Mouse (Mus musculus): ENCODE data around the gene Kcnj10. TPM values are rescaled to one million over a fixed set of nuclear protein-coding genes. Genes with fewer than 3 reads are reported as not detected.

Kcnj10 gene
- polyA plus RNA-seq, 1 experiment from 2014 or later = 0.05 TPM

- 86% methylated on average over 16 of the region's 16 CpGs for WGBS
- DNase-seq (ENCODE audit: low spot score) = peak; percentile 26
- Histone ChIP-seq H3K9me3 (replicated peaks) (no peaks in the 10 kb centered on the region), H3K27me3 (ENCODE audit: low read depth, poor library complexity, severe bottlenecking) (peaks cover 93% of the 10 kb centered on the region), H3K4me1 (peaks cover 9% of the 10 kb centered on the region), H3K27ac (no peak overlapping the region), H3K36me3 (no peaks in the 10 kb centered on the region), H3K4me3 (no peak overlapping the region)
These were observed 13.6 kb upstream of the Kcnj10 start for GRCm38 (mm10) chr1:172327206-172328001.

- no peak for DNase-seq (ENCODE audit: low spot score)
- Histone ChIP-seq H3K36me3 (no peaks in the 10 kb centered on the region), H3K4me3 (no peak overlapping the region), H3K27me3 (ENCODE audit: low read depth, poor library complexity, severe bottlenecking) (peaks cover 90% of the 10 kb centered on the region), H3K9me3 (replicated peaks) (no peaks in the 10 kb centered on the region), H3K4me1 (peaks cover 9% of the 10 kb centered on the region), H3K27ac (no peak overlapping the region)
- 88% methylated on average over 3 of the region's 3 CpGs for WGBS
These were observed 13.0 kb upstream of the Kcnj10 start for GRCm38 (mm10) chr1:172328041-172328440.

GRCm38 (mm10) chr1:172328461-172328860 lies 12.5 kb upstream of the Kcnj10 start:
- no peak overlapping the region for H3K27ac ChIP-seq
- H3K4me3 ChIP-seq = no peak overlapping the region
- H3K4me1 ChIP-seq = peaks cover 9% of the 10 kb centered on the region
- no peaks in the 10 kb centered on the region for H3K36me3 ChIP-seq
- DNase-seq (ENCODE audit: low spot score) = no peak
- H3K9me3 ChIP-seq (replicated peaks) = no peaks in the 10 kb centered on the region
- H3K27me3 ChIP-seq (ENCODE audit: low read depth, poor library complexity, severe bottlenecking) = peaks cover 90% of the 10 kb centered on the region
- 80% methylated on average over 7 of the region's 7 CpGs for WGBS

- 43% methylated on average over 9 of the region's 9 CpGs for WGBS
- Histone ChIP-seq H3K4me1 (peaks cover 9% of the 10 kb centered on the region), H3K36me3 (no peaks in the 10 kb centered on the region), H3K9me3 (replicated peaks) (no peaks in the 10 kb centered on the region), H3K27ac (no peak within 1 kb of the TSS), H3K27me3 (ENCODE audit: low read depth, poor library complexity, severe bottlenecking) (peaks cover 92% of the 10 kb centered on the region), H3K4me3 (no peak within 1 kb of the TSS)
- DNase-seq (ENCODE audit: low spot score) = peak; percentile 29
These were observed 11.9 kb upstream of the Kcnj10 start, which contains the start of gene Kcnj9 for GRCm38 (mm10) chr1:172329131-172329530. Gene Kcnj9 (minus strand): TSS chr1:172329318.

GRCm38 (mm10) chr1:172329616-172330015 lies 11.4 kb upstream of the Kcnj10 start:
- Histone ChIP-seq H3K4me3 (no peak overlapping the region), H3K27me3 (ENCODE audit: low read depth, poor library complexity, severe bottlenecking) (peaks cover 92% of the 10 kb centered on the region), H3K9me3 (replicated peaks) (no peaks in the 10 kb centered on the region), H3K4me1 (peaks cover 9% of the 10 kb centered on the region), H3K36me3 (no peaks in the 10 kb centered on the region), H3K27ac (no peak overlapping the region)
- no peak for DNase-seq (ENCODE audit: low spot score)
- 76% methylated on average over 6 of the region's 6 CpGs for WGBS

- H3K4me3 ChIP-seq = no peak overlapping the region
- peak; percentile 26 for DNase-seq (ENCODE audit: low spot score)
- H3K9me3 ChIP-seq (replicated peaks) = no peaks in the 10 kb centered on the region
- no peak overlapping the region for H3K27ac ChIP-seq
- peaks cover under 1% of the 10 kb centered on the region for H3K4me1 ChIP-seq
- peaks cover 88% of the 10 kb centered on the region for H3K27me3 ChIP-seq (ENCODE audit: low read depth, poor library complexity, severe bottlenecking)
- H3K36me3 ChIP-seq = no peaks in the 10 kb centered on the region
- 81% methylated on average over 8 of the region's 8 CpGs for WGBS
These were observed 9.5 kb upstream of the Kcnj10 start for GRCm38 (mm10) chr1:172331422-172331947.

GRCm38 (mm10) chr1:172332925-172333324 lies 8.1 kb upstream of the Kcnj10 start:
- H3K36me3 ChIP-seq = no peaks in the 10 kb centered on the region
- H3K4me1 ChIP-seq = no peaks in the 10 kb centered on the region
- H3K9me3 ChIP-seq (replicated peaks) = no peaks in the 10 kb centered on the region
- H3K27ac ChIP-seq = no peak overlapping the region
- H3K4me3 ChIP-seq = no peak overlapping the region
- H3K27me3 ChIP-seq (ENCODE audit: low read depth, poor library complexity, severe bottlenecking) = peaks cover 82% of the 10 kb centered on the region
- WGBS = 87% methylated on average over 2 of the region's 2 CpGs
- DNase-seq (ENCODE audit: low spot score) = no peak

GRCm38 (mm10) chr1:172333512-172333911 lies 7.5 kb upstream of the Kcnj10 start:
- no peak overlapping the region for H3K4me3 ChIP-seq
- no peaks in the 10 kb centered on the region for H3K36me3 ChIP-seq
- no peaks in the 10 kb centered on the region for H3K9me3 ChIP-seq (replicated peaks)
- H3K27ac ChIP-seq = no peak overlapping the region
- DNase-seq (ENCODE audit: low spot score) = peak; percentile 26
- H3K27me3 ChIP-seq (ENCODE audit: low read depth, poor library complexity, severe bottlenecking) = peaks cover 82% of the 10 kb centered on the region
- WGBS = 23% methylated on average over 3 of the region's 3 CpGs
- H3K4me1 ChIP-seq = no peaks in the 10 kb centered on the region

- no peaks in the 10 kb centered on the region for H3K36me3 ChIP-seq
- H3K27me3 ChIP-seq (ENCODE audit: low read depth, poor library complexity, severe bottlenecking) = peaks cover 82% of the 10 kb centered on the region
- WGBS = 77% methylated on average over 15 of the region's 15 CpGs
These were observed 5.2 kb upstream of the Kcnj10 start for GRCm38 (mm10) chr1:172335804-172336203.

GRCm38 (mm10) chr1:172337411-172338185 lies 3.4 kb upstream of the Kcnj10 start:
- Histone ChIP-seq H3K27ac (no peak overlapping the region), H3K9me3 (replicated peaks) (no peaks in the 10 kb centered on the region), H3K36me3 (no peaks in the 10 kb centered on the region), H3K27me3 (ENCODE audit: low read depth, poor library complexity, severe bottlenecking) (peaks cover 90% of the 10 kb centered on the region), H3K4me3 (no peak overlapping the region), H3K4me1 (peaks cover 9% of the 10 kb centered on the region)
- WGBS = 35% methylated on average over 2 of the region's 2 CpGs
- no peak for DNase-seq (ENCODE audit: low spot score)

More at GRCm38 (mm10) chr1:172335804-172336203, 5.2 kb upstream of the Kcnj10 start:
- Histone ChIP-seq H3K4me3 (no peak overlapping the region), H3K9me3 (replicated peaks) (no peaks in the 10 kb centered on the region), H3K4me1 (peaks cover 4% of the 10 kb centered on the region), H3K27ac (no peak overlapping the region)
- no peak for DNase-seq (ENCODE audit: low spot score)

- H3K36me3 ChIP-seq = no peaks in the 10 kb centered on the region
- H3K4me3 ChIP-seq = peak overlapping the region; percentile 50
- no peaks in the 10 kb centered on the region for H3K9me3 ChIP-seq (replicated peaks)
- no peak overlapping the region for H3K27ac ChIP-seq
- H3K4me1 ChIP-seq = peaks cover 9% of the 10 kb centered on the region
- 22% methylated on average over 10 of the region's 10 CpGs for WGBS
- H3K27me3 ChIP-seq (ENCODE audit: low read depth, poor library complexity, severe bottlenecking) = peaks cover 71% of the 10 kb centered on the region
- DNase-seq (ENCODE audit: low spot score) = no peak
These were observed 376 bp downstream of the Kcnj10 start for GRCm38 (mm10) chr1:172341386-172341785.

- DNase-seq (ENCODE audit: low spot score) = no peak
- WGBS = 90% methylated on average over 3 of the region's 3 CpGs
- peaks cover 65% of the 10 kb centered on the region for H3K27me3 ChIP-seq (ENCODE audit: low read depth, poor library complexity, severe bottlenecking)
- no peaks in the 10 kb centered on the region for H3K36me3 ChIP-seq
- H3K4me1 ChIP-seq = peaks cover 9% of the 10 kb centered on the region
- H3K9me3 ChIP-seq (replicated peaks) = no peaks in the 10 kb centered on the region
- H3K4me3 ChIP-seq = no peak overlapping the region
- H3K27ac ChIP-seq = no peak overlapping the region
These were observed 1.7 kb downstream of the Kcnj10 start for GRCm38 (mm10) chr1:172342729-172343128.

- H3K27me3 ChIP-seq (ENCODE audit: low read depth, poor library complexity, severe bottlenecking) = peaks cover 56% of the 10 kb centered on the region
- peaks cover 9% of the 10 kb centered on the region for H3K4me1 ChIP-seq
- H3K4me3 ChIP-seq = no peak overlapping the region
- WGBS = 64% methylated on average over 3 of the region's 3 CpGs
- no peaks in the 10 kb centered on the region for H3K36me3 ChIP-seq
- no peak overlapping the region for H3K27ac ChIP-seq
- no peaks in the 10 kb centered on the region for H3K9me3 ChIP-seq (replicated peaks)
- no peak for DNase-seq (ENCODE audit: low spot score)
These were observed 2.9 kb downstream of the Kcnj10 start for GRCm38 (mm10) chr1:172343914-172344313.

All from limb, embryonic 10.5 days (tissue).